Mouse (Mus musculus): ENCODE results near the gene Vps13d. TPM values are rescaled to one million over a fixed set of nuclear protein-coding genes. Genes with fewer than 3 reads are reported as not detected.
"Not testable (repeated sequence)": the region's sequence is repeated elsewhere in the genome, so short reads cannot be mapped to it uniquely, and the experiment has no call there.

Vps13d gene
- polyA plus RNA-seq, 1 experiment from 2014 or later: 11.4 TPM

DNA sequence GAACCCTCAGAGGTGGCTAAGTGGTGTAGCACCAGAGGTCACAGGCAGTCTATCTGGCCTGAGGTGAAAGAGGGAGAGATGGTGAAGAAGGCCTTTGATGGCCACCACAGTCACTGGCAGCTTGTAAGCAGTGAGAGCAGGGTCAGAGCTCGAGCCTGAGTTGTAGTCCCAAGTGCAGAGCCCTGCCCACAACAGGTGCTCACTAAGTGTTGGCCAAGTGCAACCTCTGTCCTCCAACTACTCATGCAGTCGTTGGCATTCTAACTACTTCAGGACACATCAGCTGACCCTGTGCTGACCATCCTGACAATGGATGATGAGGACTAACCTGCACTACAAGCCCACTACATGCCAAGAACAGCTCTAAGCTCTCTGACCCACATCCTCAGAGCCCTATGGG, 7.2 kb downstream of the Vps13d start:
- Histone ChIP-seq H3K4me1 (ENCODE audit: control insufficient read depth, insufficient read depth, low read depth, low read length) (peaks cover 2% of the 10 kb centered on the region), H3K4me2 (ENCODE audit: low read length) (no peak overlapping the region), H3K27ac (ENCODE audit: low read depth, low read length) (no peak overlapping the region), H3K27me3 (replicated peaks; ENCODE audit: control insufficient read depth, insufficient read depth, low read length) (no peaks in the 10 kb centered on the region), H3K9me3 (ENCODE audit: control insufficient read depth, low read length) (no peaks in the 10 kb centered on the region), H3K36me3 (ENCODE audit: control insufficient read depth, insufficient read depth, low read length) (peaks cover 44% of the 10 kb centered on the region), H3K9ac (ENCODE audit: low read depth, low read length) (no peak overlapping the region), H3K4me3 (ENCODE audit: low read length) (no peak overlapping the region)
- no peak for ATAC-seq
- 82% methylated on average over 2 of the region's 2 CpGs for WGBS

DNA sequence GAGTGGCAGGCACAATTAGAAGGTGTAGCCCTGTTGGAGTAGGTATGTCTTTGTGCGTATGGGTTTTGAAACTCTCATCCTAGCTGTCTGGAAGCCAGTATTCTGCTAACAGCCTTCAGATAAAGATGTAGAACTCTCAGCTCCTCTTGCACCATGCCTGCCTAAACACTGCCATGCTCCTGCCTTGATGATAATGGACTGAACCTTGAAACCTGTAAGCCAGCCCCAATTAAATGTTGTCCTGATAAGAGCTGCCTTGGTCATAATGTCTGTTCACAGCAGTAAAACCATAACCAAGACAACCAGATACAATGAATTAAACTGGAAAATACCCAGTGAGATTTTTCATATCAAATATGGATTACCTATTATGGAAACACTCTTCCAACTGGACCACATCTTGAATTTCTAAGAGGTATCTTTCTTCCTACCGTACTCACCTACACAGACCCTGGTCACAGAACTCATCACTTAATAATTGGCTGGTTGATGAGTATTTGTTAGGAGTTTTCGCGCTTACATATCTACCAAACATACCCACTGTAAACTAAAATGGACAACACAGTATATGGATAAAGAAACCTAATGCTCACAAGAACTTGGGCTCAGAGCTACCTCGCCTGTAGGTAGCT, 15.8 kb downstream of the Vps13d start:
- H3K36me3 ChIP-seq (ENCODE audit: control insufficient read depth, insufficient read depth, low read length): peaks cover 29% of the 10 kb centered on the region

DNA sequence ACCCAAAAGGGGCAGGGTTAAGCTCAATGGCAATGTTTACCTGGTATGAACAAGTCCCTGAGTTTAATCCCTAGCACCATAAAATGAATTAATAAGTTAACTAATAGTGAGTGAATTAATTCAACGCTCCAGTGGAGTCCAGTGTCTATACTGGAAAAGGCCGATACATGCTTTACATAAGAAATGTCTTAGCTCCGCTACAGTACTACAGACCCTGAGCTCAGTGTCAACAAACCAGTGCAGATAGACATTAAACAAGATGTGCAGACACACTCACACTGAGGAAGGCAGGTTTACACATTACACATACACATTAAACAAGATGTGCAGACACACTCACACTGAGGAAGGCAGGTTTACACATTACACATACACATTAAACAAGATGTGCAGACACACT, 29.3 kb downstream of the Vps13d start:
- H3K4me3 ChIP-seq (ENCODE audit: low read length); H3K4me2 ChIP-seq (ENCODE audit: low read length); H3K9ac ChIP-seq (ENCODE audit: low read depth, low read length); ATAC-seq; H3K27me3 ChIP-seq (replicated peaks; ENCODE audit: control insufficient read depth, insufficient read depth, low read length); H3K4me1 ChIP-seq (ENCODE audit: control insufficient read depth, insufficient read depth, low read depth, low read length); H3K9me3 ChIP-seq (ENCODE audit: control insufficient read depth, low read length); H3K27ac ChIP-seq (ENCODE audit: low read depth, low read length): not testable (repeated sequence)
- WGBS: 86% methylated on average over 3 of the region's 3 CpGs
- peaks cover 54% of the 10 kb centered on the region for H3K36me3 ChIP-seq (ENCODE audit: control insufficient read depth, insufficient read depth, low read length)

More for the DNA sequence above, 15.8 kb downstream of the Vps13d start:
- H3K4me3 ChIP-seq (ENCODE audit: low read length): no peak overlapping the region
- ATAC-seq: no peak
- H3K4me2 ChIP-seq (ENCODE audit: low read length): no peak overlapping the region
- no peak overlapping the region for H3K27ac ChIP-seq (ENCODE audit: low read depth, low read length)
- no peaks in the 10 kb centered on the region for H3K4me1 ChIP-seq (ENCODE audit: control insufficient read depth, insufficient read depth, low read depth, low read length)
- H3K27me3 ChIP-seq (replicated peaks; ENCODE audit: control insufficient read depth, insufficient read depth, low read length): no peaks in the 10 kb centered on the region
- no peaks in the 10 kb centered on the region for H3K9me3 ChIP-seq (ENCODE audit: control insufficient read depth, low read length)
- no peak overlapping the region for H3K9ac ChIP-seq (ENCODE audit: low read depth, low read length)
- 98% methylated on average over 5 of the region's 5 CpGs for WGBS

DNA sequence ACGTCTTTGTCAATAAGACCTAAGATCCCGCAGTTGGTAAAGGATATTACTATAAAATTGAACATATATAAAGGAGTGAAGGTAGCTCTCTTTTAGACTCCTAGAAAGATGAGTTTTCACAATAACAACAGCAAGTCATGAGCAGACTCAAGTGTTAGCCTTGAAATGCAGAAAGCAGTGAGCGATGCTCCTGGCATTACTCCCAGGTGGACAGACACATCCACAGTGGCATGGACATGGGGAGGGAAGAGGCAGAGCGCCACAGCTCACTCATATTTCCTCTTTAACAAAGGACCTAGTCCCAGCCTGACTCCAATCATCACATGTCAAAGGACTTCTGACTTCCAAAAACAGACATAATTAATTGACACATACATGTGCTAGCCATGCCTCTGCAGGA, 30.7 kb downstream of the Vps13d start:
- 97% methylated on average over 4 of the region's 4 CpGs for WGBS

DNA sequence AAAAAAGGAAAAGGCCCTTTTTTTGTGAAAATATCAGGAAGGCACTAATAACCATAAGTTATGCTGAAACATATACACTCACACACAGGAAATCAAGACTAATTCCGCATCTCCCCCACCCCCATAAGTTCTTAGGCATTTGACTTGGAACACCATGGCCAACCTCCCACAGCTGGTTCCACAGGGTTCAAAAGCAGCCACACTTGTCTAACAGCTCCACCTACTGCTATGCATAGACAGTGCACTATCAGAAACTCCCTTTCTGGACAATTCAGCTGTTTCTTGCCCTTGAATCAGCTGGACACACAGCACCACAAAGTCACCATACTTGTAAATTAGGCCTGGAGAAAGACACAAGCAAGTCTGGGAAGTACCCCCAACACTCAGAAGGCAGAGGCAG, 33.6 kb downstream of the Vps13d start:
- Histone ChIP-seq H3K4me1 (ENCODE audit: control insufficient read depth, insufficient read depth, low read depth, low read length) (no peaks in the 10 kb centered on the region), H3K36me3 (ENCODE audit: control insufficient read depth, insufficient read depth, low read length) (peaks cover 58% of the 10 kb centered on the region), H3K4me3 (ENCODE audit: low read length) (no peak overlapping the region), H3K9me3 (ENCODE audit: control insufficient read depth, low read length) (peaks cover 5% of the 10 kb centered on the region), H3K9ac (ENCODE audit: low read depth, low read length) (no peak overlapping the region), H3K4me2 (ENCODE audit: low read length) (no peak overlapping the region), H3K27ac (ENCODE audit: low read depth, low read length) (no peak overlapping the region), H3K27me3 (replicated peaks; ENCODE audit: control insufficient read depth, insufficient read depth, low read length) (no peaks in the 10 kb centered on the region)
- 85% methylated on average over 1 of the region's 1 CpGs for WGBS
- no peak for ATAC-seq

More for the DNA sequence above, 30.7 kb downstream of the Vps13d start:
- Histone ChIP-seq H3K9ac (ENCODE audit: low read depth, low read length) (no peak overlapping the region), H3K9me3 (ENCODE audit: control insufficient read depth, low read length) (no peaks in the 10 kb centered on the region), H3K4me1 (ENCODE audit: control insufficient read depth, insufficient read depth, low read depth, low read length) (no peaks in the 10 kb centered on the region), H3K36me3 (ENCODE audit: control insufficient read depth, insufficient read depth, low read length) (peaks cover 57% of the 10 kb centered on the region), H3K4me2 (ENCODE audit: low read length) (no peak overlapping the region), H3K27ac (ENCODE audit: low read depth, low read length) (no peak overlapping the region), H3K4me3 (ENCODE audit: low read length) (no peak overlapping the region), H3K27me3 (replicated peaks; ENCODE audit: control insufficient read depth, insufficient read depth, low read length) (no peaks in the 10 kb centered on the region)
- ATAC-seq: no peak

DNA sequence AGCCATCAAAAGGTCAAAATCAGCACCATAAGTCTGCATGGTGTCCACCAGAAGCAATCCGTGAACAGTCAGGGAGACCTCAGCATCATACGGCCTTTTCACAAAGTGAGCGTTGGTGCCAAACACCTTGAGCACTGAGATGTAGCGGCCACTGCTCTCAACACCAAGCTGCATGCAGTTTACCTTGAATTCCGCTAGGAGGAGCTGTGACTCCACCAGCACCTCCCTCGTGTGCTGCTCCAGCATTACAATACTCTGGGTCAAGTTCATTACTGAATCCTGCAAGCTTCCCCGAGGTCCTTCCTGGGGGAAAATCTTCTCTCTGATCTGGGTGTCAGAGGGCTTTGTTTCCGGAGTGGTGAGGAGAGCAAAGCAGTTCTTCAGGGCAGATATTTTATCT, 38.8 kb downstream of the Vps13d start:
- H3K36me3 ChIP-seq (ENCODE audit: control insufficient read depth, insufficient read depth, low read length): peaks cover 53% of the 10 kb centered on the region

DNA sequence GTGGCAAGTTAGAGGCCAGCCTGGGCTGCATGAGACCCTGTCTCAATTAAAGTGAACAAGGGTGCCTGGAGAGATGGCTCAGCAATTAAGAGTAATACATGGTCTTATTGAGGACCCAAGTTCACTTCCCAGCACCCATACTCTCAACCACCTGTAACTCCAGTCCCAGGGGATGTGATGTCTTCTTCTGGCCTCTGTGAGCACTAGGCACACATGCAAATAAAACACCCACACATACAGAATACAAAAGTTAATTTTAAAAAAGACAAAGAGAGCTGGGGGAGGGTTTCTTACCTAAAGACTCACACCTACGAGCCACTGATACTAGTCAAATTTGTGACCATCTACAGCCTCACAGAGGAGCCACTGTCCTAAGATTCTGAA, 43.7 kb downstream of the Vps13d start:
- ATAC-seq: no peak
- 81% methylated on average over 1 of the region's 1 CpGs for WGBS

More for the DNA sequence above, 38.8 kb downstream of the Vps13d start:
- no peak overlapping the region for H3K9ac ChIP-seq (ENCODE audit: low read depth, low read length)
- peak; percentile 64; the same call in 1 of the 2 replicates for ATAC-seq
- peaks cover 5% of the 10 kb centered on the region for H3K9me3 ChIP-seq (ENCODE audit: control insufficient read depth, low read length)
- H3K4me1 ChIP-seq (ENCODE audit: control insufficient read depth, insufficient read depth, low read depth, low read length): no peaks in the 10 kb centered on the region
- no peak overlapping the region for H3K4me3 ChIP-seq (ENCODE audit: low read length)
- H3K27ac ChIP-seq (ENCODE audit: low read depth, low read length): no peak overlapping the region
- 45% methylated on average over 8 of the region's 8 CpGs for WGBS
- H3K4me2 ChIP-seq (ENCODE audit: low read length): no peak overlapping the region
- no peaks in the 10 kb centered on the region for H3K27me3 ChIP-seq (replicated peaks; ENCODE audit: control insufficient read depth, insufficient read depth, low read length)

DNA sequence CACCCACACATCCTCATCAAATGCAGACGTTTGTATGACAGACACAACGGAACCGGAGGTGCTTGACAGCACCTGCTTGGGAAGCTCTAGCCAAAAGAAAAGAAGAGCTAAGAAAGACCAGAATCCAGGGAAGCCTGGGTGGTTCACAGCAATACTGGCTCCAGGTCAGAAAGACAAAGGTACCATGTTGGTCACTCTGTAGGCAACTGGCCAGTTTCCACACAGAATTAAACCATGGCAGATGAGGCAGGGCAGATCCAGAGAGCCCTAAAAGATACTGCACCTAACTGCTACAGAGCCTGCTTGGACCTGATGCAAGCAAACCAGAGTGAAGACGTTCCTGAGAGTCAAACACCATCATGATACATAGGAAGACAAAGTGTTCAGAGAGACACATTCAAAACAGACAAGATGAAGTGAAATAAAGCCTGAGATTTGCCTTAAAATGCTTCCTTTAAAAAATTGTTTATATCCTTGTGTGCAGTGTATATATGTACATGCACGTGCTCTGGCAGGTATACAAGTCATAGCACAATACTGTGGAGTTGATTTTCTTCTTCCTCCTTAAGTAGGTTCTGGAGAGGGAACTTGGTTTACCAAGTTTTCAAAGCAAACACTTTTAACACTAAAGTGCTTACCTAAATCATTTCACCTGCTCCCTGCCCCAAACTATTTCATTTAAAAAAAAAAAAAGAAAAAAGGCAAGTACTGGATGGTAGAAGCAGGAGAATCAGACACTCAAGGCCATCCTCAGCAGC, 44.3 kb downstream of the Vps13d start:
- no peak overlapping the region for H3K4me3 ChIP-seq (ENCODE audit: low read length)
- ATAC-seq: no peak
- H3K27me3 ChIP-seq (replicated peaks; ENCODE audit: control insufficient read depth, insufficient read depth, low read length): no peaks in the 10 kb centered on the region
- no peaks in the 10 kb centered on the region for H3K4me1 ChIP-seq (ENCODE audit: control insufficient read depth, insufficient read depth, low read depth, low read length)
- no peak overlapping the region for H3K9ac ChIP-seq (ENCODE audit: low read depth, low read length)
- no peaks in the 10 kb centered on the region for H3K9me3 ChIP-seq (ENCODE audit: control insufficient read depth, low read length)
- H3K36me3 ChIP-seq (ENCODE audit: control insufficient read depth, insufficient read depth, low read length): peaks cover 34% of the 10 kb centered on the region
- H3K27ac ChIP-seq (ENCODE audit: low read depth, low read length): no peak overlapping the region
- 72% methylated on average over 5 of the region's 5 CpGs for WGBS
- H3K4me2 ChIP-seq (ENCODE audit: low read length): no peak overlapping the region

More for the DNA sequence above, 43.7 kb downstream of the Vps13d start:
- H3K4me1 ChIP-seq (ENCODE audit: control insufficient read depth, insufficient read depth, low read depth, low read length): no peaks in the 10 kb centered on the region
- H3K27me3 ChIP-seq (replicated peaks; ENCODE audit: control insufficient read depth, insufficient read depth, low read length): no peaks in the 10 kb centered on the region
- peaks cover 40% of the 10 kb centered on the region for H3K36me3 ChIP-seq (ENCODE audit: control insufficient read depth, insufficient read depth, low read length)
- H3K27ac ChIP-seq (ENCODE audit: low read depth, low read length): no peak overlapping the region
- no peak overlapping the region for H3K4me2 ChIP-seq (ENCODE audit: low read length)
- H3K4me3 ChIP-seq (ENCODE audit: low read length): no peak overlapping the region
- no peaks in the 10 kb centered on the region for H3K9me3 ChIP-seq (ENCODE audit: control insufficient read depth, low read length)
- H3K9ac ChIP-seq (ENCODE audit: low read depth, low read length): no peak overlapping the region

DNA sequence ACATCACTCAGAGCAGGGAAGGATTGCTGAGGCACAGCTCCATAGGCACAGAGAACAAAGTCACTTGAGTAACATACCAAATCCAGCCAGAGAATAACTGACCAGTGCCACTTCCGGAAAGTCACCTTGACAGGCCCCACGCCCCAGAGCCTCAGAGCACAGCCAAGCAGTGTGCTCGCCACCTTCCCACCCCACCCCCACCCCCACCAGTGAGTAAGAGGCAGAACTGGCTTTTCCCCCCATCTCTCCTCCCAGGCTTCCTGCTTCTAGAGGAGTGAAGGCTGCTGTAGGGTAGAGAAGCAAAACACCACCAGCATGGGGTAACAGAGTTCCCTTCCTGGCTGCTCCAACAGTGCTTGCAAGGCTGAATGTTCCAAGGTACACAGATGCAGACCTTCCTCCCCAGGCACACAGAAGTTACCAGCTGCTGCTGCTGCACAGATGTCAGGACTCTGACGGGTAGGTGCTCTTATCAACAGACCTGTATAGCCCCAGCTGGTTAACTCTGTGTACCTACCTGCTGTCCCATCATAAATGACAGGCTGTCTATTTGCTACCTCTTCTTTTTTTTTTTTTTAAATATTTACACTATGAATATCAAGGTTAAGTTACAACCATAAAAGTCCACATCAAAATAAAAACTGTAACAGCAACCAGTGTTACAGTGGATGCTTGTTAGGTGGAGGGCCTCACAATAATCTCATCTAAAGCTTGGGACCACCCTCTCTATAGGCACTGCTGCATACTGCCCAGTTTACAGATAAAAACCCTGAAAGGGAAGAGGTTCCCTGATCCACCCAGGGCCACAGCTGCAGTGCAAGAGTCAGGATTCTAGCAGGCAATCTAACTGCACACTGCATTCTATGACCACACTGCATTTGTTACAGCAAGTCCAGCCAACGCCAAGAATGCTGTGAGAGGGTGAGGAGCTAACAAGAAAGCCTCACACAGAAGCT, 47.5 kb downstream of the Vps13d start:
- H3K36me3 ChIP-seq (ENCODE audit: control insufficient read depth, insufficient read depth, low read length): peaks cover 28% of the 10 kb centered on the region
- WGBS: 85% methylated on average over 5 of the region's 5 CpGs
- no peak for ATAC-seq

More for the DNA sequence above, 47.5 kb downstream of the Vps13d start:
- H3K27ac ChIP-seq (ENCODE audit: low read depth, low read length): no peak overlapping the region
- no peak overlapping the region for H3K4me3 ChIP-seq (ENCODE audit: low read length)
- no peaks in the 10 kb centered on the region for H3K27me3 ChIP-seq (replicated peaks; ENCODE audit: control insufficient read depth, insufficient read depth, low read length)
- H3K4me2 ChIP-seq (ENCODE audit: low read length): no peak overlapping the region
- H3K9me3 ChIP-seq (ENCODE audit: control insufficient read depth, low read length): no peaks in the 10 kb centered on the region
- H3K4me1 ChIP-seq (ENCODE audit: control insufficient read depth, insufficient read depth, low read depth, low read length): no peaks in the 10 kb centered on the region
- H3K9ac ChIP-seq (ENCODE audit: low read depth, low read length): no peak overlapping the region
